Mouse (Mus musculus) splenic B cell, adult 2 months (primary cell): ENCODE results near the gene Sgms1.
"Not testable (repeated sequence)": the region's sequence is repeated elsewhere in the genome, so short reads cannot be mapped to it uniquely, and the experiment has no call there.

Experiments
- DNase-seq: peaks from one replicate; pipeline ENCODE4 v3.0.0-alpha.2; 2011; ENCODE audit warnings: low read depth, low spot score
- H3K27me3 ChIP-seq: 2 replicates; pipeline ENCODE4 v1.6.1; 2012; ENCODE audit warnings: mild to moderate bottlenecking, low read length, moderate library complexity, mixed read lengths; ENCODE audit not compliant: control insufficient read depth, poor library complexity, insufficient read depth, severe bottlenecking
- H3K36me3 ChIP-seq: 2 replicates; pipeline ENCODE4 v1.6.1; 2012; ENCODE audit warnings: mild to moderate bottlenecking, low read length, moderate library complexity, mixed read lengths; ENCODE audit not compliant: control insufficient read depth, poor library complexity, insufficient read depth, severe bottlenecking

Sgms1 gene

DNA sequence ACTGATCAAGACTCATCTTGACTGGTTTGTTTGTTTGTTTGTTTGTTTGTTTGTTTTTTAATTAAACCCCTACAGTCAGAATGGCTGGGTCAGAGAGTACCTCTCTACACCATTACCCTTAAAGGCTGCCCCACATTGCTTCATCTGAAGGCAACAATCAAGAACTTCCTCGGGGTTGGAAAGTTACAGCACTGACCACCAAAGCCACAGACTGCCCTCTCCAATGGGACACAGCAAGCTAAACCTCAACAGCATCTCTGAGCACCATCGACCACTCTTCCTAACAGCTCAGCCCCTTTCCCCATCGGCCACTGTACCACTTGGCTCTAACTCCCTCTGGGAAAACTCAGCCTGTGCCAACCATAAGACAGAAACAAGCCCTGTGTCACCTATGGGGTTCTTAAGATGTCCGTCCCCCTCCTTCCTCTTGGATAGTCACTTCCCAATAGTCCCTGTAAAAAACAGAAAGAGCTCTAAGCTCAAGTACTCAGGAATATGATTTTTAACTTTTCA is 14.0 kb downstream of the Sgms1 start:
- no peaks in the 10 kb centered on the region for H3K27me3 ChIP-seq
- DNase-seq = no peak
- no peaks in the 10 kb centered on the region for H3K36me3 ChIP-seq

DNA sequence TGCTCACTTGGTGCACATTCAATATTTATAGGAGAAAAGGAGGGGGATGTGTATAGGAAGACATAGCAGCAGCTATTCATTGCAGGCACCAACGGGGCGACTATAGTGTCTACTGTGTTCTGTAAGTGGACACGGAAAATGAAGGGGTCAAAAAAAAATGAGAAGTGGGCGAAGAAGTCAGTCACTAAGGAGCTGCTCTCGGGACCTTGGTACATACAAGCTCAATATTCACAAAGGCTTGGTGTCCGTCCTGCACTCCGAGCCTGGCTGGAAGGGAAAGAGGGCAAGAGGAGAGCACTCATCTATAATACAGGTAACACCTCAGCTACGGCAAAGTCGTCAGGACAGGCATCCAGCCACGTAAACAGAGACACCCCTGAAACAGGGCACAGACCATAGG is 14.8 kb downstream of the Sgms1 start:
- DNase-seq = no peak
- H3K27me3 ChIP-seq = no peaks in the 10 kb centered on the region

DNA sequence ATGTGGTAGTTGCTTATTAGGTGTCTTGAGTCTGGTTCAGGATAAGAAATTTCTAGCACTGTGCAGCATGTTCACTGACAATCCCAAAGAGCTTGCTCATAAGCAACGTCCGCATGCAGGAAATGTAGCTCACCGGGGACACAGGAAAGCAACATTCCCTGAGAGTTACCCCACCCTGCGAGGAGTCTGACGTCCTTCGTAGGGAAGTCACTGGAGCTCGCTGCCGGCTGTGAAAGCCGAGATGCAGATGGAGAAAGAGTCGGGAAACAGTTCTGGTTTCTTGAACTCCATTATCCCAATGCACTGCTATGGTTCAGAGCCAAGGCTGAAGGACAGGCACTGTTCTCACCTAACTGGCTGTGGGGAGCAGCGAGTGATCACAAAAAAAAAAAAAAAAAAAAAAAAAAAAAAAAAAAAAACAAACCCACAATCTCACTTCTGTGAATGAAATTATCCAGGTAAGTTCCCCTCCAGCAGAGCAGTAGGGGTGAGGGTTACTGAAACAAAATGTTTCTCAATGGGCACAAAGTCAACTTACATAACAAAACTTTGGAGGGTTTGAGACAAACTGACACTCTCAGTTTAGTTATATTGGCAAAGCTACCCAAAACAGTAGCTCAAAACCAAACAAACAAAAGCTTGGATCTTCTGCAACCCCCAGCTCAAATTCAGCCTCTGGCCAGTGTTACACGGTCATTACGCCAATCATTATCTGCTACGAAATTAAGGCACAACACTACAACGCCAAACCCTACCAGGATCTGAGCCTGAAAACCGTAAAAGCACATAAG is 15.5 kb downstream of the Sgms1 start:
- Histone ChIP-seq H3K27me3 (no peaks in the 10 kb centered on the region), H3K36me3 (no peaks in the 10 kb centered on the region)
- no peak for DNase-seq

More for the DNA sequence above, 14.8 kb downstream of the Sgms1 start:
- no peaks in the 10 kb centered on the region for H3K36me3 ChIP-seq

DNA sequence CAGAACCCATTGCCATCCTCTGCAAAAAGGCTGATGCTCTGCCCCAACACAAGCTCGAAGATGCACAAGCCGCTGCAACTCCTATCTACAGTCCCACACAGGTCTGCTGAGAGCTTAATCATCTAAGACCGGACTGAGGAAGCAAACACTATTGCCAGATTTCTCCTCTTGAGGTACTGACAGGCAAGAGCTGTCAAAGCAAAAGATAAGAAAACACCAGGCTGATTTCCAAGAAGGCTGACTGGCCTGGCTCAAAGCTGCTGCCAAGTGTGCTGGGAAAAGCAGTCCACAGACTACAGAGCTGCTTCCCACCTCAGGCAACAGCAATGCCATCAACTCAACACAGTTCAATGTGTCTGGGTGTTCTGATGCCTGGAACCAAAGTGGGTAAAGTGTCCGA is 17.1 kb downstream of the Sgms1 start:
- H3K36me3 ChIP-seq = no peaks in the 10 kb centered on the region
- no peaks in the 10 kb centered on the region for H3K27me3 ChIP-seq
- no peak for DNase-seq

DNA sequence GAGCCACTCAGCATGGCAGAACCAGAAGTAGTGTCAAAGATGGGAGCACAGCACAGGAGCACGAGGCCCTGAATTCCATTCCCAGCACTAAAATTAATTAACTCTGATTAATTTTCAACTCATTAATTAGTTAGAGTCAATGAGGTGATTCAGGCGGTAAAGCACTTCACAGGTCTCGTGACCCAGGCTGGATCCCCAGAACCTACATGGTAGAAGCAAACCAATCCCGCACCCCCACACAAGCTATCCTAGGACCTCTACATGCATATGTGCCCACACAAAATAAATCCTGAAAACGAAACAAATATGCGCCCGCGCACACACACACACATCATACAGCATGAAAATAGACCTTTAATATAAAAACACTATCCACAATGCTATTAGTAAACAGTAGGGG is 22.2 kb downstream of the Sgms1 start:
- DNase-seq = no peak
- H3K36me3 ChIP-seq = no peaks in the 10 kb centered on the region
- no peaks in the 10 kb centered on the region for H3K27me3 ChIP-seq

DNA sequence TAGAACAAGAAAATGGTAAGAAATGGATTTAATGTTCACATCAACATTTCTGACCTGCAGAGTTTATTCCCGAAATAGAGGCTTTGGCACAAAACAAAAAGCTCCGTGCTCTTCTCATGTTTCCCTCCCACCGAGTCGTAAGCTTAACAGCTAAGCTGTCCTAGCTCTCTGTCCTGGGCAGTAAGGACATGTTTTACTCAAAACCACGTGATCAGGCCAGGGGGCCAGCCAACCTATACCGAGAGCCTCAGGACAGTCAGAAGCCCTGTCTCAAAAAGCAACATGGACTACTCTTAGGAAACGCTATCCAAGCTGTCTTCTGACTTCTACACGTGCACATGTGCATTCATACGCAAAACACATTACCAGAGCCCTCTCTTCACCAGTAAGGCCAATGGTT is 23.1 kb downstream of the Sgms1 start:
- Histone ChIP-seq H3K27me3 (no peaks in the 10 kb centered on the region), H3K36me3 (no peaks in the 10 kb centered on the region)
- no peak for DNase-seq

DNA sequence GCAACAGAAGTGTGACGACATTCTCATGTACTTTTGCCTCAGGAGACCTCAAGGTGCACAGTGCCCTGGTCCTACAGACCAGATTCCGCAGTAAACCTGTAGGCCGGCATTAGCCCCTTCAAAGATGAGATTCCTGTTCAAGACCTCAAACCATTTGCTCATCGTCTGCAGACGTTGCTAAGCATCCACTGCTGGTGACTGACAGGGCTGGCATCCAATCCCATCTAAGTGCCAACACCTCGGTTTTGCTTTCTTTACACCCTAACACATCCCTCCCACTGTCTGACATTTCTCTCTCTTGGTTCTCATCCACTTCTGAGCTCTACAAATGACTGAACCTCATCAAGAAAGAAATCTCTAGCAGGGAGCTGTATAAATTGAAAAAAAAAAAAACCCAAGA is 24.4 kb downstream of the Sgms1 start:
- no peak for DNase-seq

DNA sequence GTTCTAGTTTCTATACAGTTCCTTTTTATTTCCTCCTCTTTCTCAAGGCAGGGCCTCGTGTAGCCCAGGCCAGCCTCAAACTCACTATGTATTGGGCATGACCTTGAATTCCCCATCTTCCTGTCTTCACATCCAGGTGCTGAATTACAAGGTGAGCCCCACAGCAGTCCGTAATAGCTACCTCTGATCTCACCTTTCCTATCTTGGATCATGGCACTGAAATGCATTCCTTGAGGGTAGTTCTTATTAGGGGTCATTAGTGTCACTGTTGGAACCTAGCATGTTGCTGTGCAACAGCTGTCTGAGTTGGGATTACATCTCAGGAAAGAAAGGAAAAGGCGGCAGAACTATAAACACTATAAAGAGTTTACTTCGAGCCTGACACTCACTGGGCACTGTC is 25.9 kb downstream of the Sgms1 start:
- H3K36me3 ChIP-seq = no peaks in the 10 kb centered on the region
- DNase-seq = no peak
- no peaks in the 10 kb centered on the region for H3K27me3 ChIP-seq

More for the DNA sequence above, 24.4 kb downstream of the Sgms1 start:
- Histone ChIP-seq H3K36me3 (no peaks in the 10 kb centered on the region), H3K27me3 (no peaks in the 10 kb centered on the region)

DNA sequence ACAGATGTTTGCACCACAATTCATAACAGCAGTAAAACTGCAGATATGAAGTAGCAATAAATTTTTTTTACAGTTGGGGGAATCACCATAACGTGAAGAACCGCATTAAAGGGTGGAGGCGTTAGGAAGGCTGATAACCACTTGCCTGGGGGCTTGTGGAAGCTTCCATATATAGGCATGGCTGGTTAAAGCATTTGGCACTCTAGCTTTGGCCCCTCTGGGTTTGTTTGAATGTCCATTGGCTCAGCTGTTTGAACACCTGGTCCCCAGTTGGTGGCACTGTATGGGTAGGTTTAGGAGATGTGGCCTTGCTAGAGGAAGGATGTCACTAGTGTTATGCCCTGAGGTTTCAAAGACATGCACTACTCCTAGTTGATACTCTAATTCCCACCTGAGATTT is 27.0 kb downstream of the Sgms1 start:
- Histone ChIP-seq H3K27me3 (no peaks in the 10 kb centered on the region), H3K36me3 (no peaks in the 10 kb centered on the region)
- peak; percentile 30 for DNase-seq

DNA sequence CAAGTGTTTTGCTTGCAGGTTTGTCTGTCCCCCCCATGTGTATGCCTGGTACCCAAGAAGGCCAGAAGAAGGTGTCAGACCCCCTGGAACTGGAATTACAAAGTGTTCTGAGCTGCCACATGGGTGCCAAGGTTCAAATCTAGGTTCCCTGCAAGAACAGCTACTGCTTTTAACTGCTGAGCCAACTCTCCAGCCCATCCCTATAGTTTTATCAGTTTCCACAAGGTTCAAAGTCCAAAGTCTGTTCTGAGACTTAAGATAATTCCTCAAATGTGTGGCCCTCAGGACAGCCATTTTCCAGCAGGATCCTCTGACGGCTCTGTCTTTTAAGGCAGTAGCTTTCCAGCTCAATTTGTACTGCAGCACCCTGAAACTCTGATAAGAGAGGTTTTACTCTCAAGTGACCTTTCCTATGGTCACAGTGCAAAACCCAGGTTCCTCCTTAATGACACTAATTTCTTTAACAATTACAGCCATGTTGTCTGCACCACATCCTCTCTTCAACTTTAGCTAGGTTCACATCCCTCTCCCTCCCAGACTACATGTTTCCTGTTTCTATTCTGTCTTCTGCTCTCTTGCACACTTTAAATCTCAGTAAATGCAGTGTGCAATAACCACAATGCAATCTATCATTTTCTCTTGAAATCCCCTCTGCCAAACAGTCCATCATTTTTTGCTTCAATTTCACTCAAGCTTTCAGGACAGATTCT is 28.4 kb downstream of the Sgms1 start:
- peak; percentile 17 for DNase-seq
- H3K36me3 ChIP-seq = no peaks in the 10 kb centered on the region
- H3K27me3 ChIP-seq = no peaks in the 10 kb centered on the region

DNA sequence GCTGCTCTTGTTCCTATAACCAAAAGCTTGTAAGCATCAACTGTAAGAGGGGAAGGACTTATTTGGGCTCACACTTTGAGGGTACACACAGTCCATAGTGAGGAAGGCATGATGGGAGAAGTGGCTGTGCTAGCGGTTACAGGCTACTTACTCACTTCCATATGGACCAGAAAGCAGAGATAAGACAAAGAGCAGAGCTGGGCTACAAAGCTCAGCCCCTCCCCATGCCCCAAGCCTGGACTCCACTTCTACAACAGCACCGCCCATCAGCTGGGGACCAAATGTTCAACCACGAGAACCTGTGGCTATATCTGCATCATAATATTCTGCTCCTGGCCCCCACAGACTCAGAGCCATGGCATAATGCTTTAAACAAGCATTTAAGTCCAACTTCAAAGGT is 29.0 kb downstream of the Sgms1 start:
- Histone ChIP-seq H3K36me3 (no peaks in the 10 kb centered on the region), H3K27me3 (no peaks in the 10 kb centered on the region)
- no peak for DNase-seq

DNA sequence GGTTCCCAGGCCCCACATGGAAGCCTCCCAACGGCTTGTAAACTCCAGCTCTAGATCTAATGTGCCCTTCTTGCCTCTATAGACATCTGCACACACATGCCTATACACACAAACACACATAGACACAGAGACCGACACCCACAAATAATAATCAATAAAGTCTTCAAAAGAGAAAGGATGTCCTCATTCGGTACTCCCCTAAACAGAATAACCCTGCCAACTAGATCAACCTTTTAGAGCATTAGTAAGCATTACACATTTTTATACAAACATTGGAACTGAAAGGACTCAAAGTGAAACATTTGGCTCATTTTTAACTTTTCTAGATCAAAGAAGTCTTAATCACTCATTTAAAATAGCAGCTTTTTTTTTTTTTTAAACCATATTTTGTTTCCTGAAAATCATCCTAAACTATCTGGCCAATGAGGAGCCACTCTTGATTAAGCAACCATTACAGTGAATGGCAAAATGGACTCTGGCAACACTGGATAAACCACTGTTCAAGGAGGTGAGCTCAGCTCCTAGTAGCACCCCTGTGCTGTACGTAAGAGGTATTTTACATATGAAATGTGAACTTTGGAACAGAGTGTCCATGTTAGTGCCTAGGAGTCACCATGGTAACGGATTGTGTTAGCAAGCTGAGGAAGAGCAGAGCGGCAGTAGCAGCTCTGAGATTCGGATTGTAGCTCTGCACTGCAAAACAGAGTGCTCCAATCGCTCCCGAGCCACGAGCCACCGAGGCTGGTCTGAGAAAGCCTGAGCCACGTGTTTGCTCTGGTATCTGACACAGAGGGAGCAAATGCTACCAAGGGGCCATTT is 30.6 kb downstream of the Sgms1 start:
- no peak for DNase-seq
- Histone ChIP-seq H3K36me3 (no peaks in the 10 kb centered on the region), H3K27me3 (no peaks in the 10 kb centered on the region)

DNA sequence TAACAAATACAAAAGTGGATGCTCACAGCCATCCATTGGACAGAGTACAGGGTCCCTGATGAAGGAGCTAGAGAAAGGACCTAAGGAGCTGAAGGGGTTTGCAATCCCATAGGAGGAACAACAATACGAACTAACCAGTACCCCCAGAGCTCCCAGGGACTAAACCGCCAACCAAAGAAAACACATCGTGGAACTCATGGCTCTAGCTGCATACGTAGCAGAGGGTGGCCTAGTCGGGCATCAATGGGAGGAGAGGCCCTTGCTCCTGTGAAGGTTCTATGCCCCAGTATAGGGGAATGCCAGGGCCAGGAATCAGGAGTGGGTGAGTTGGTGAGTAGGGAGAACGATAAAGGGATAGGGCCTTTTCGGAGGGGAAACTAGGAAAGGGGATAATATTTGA is 31.5 kb downstream of the Sgms1 start:
- not testable (repeated sequence) for H3K27me3 ChIP-seq, DNase-seq, H3K36me3 ChIP-seq

DNA sequence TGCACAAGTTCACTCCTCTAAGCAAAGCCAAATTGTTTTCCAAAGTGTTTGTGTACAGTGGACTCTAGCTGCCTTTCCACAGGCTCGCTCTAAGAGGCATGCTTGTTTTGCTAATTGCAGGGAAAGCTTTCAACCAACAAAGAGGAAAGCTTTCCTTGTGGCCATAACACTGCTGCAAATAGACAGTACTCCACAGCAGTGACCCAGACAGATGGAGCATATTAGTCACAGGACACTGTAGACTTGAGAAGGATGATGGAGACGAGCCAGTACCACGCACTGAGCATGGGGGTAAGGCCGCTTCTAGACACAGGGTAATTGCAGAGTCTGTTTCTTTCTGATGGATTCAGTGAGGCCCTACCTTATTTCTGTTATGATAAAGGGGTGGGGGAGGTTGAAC is 33.3 kb downstream of the Sgms1 start:
- no peaks in the 10 kb centered on the region for H3K27me3 ChIP-seq
- no peaks in the 10 kb centered on the region for H3K36me3 ChIP-seq
- DNase-seq = no peak

DNA sequence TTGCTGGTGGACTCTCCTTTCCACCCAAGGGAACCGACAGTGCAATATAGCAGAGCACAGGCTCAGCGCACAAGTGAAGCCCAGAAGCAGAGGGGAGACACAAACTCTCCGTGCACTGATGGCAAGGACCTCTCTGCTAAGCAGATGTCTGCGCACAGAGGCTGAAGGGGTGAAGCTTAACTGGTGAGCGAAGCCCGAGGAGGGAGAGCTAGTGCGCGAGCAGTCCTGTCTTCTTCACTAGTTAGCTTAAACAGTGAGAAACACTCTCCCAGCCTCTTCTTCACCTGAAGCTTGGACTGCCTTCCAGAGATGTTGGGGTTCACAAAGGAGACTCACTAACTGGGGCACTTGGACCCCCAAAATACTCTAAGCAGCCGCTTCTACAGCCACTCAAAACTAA is 36.1 kb downstream of the Sgms1 start:
- DNase-seq = no peak
- Histone ChIP-seq H3K36me3 (no peaks in the 10 kb centered on the region), H3K27me3 (no peaks in the 10 kb centered on the region)
